Mouse (Mus musculus) midbrain, embryonic 14.5 days (tissue): Measurements from ENCODE around the gene D8Ertd738e. TPM values are rescaled to one million over a fixed set of nuclear protein-coding genes. Genes with fewer than 3 reads are reported as not detected.

ENCODE experiments used
- ATAC-seq: fragments of 200-750 bp; cut with Nextera tagmentation; 2 replicates; pipeline ENCODE4 v1.8.0; 2017; ENCODE audit warnings: moderate number of reproducible peaks, moderate library complexity; ENCODE audit not compliant: low FRiP score, low TSS enrichment
- DNase-seq: peaks from one replicate; pipeline ENCODE4 v3.0.0-alpha.2; 2015
- H3K27ac ChIP-seq: fragments of 300-500 bp; sonication (generic); replicated peaks from 2 replicates; pipeline ENCODE4 v1.5.1; 2014; ENCODE audit warnings: mild to moderate bottlenecking, low read depth, low read length, moderate library complexity
- H3K27me3 ChIP-seq: fragments of 300-500 bp; sonication (generic); 2 replicates; pipeline ENCODE4 v1.6.1; 2014; ENCODE audit warnings: low read length, control low read depth, mixed read lengths; ENCODE audit not compliant: control insufficient read depth, insufficient read depth
- H3K36me3 ChIP-seq: fragments of 300-500 bp; sonication (generic); 2 replicates; pipeline ENCODE4 v1.6.1; 2014; ENCODE audit warnings: low read length, control low read depth; ENCODE audit not compliant: control insufficient read depth, insufficient read depth
- H3K4me1 ChIP-seq: fragments of 300-500 bp; sonication (generic); 2 replicates; pipeline ENCODE4 v1.6.1; 2014; ENCODE audit warnings: mild to moderate bottlenecking, antibody characterized with exemption, low read length, control low read depth; ENCODE audit not compliant: control insufficient read depth, insufficient read depth
- H3K4me2 ChIP-seq: fragments of 300-500 bp; sonication (generic); 2 replicates; pipeline ENCODE4 v1.6.1; 2014; ENCODE audit warnings: mild to moderate bottlenecking, low read length, moderate library complexity
- H3K4me3 ChIP-seq: fragments of 300-500 bp; sonication (generic); replicated peaks from 2 replicates; pipeline ENCODE4 v1.5.1; 2014; ENCODE audit warnings: low read depth, low read length
- H3K9ac ChIP-seq: fragments of 300-500 bp; sonication (generic); replicated peaks from 2 replicates; pipeline ENCODE4 v1.6.1; 2014; ENCODE audit warnings: mild to moderate bottlenecking, low read length, moderate library complexity
- H3K9me3 ChIP-seq: fragments of 300-500 bp; sonication (generic); 2 replicates; pipeline ENCODE4 v1.6.1; 2016; ENCODE audit warnings: low read length, control low read depth, mixed read lengths; ENCODE audit not compliant: control insufficient read depth
- WGBS: fragments of 180-500 bp; shearing (Covaris S2); extraction: QIAGEN DNeasy Blood & Tissue Kit; methylation state at CpG from one replicate; pipeline ENCODE4 v1.1.7; 2014; 5-methylcytosine and 5-hydroxymethylcytosine counted together
- polyA plus RNA-seq: library from polyadenylated mRNA; unstranded; fragments of >200 nt; fragmentation: Nextera tagmentation; extraction: Ambion mirVana; gene quantifications from 2 replicates; pipeline ENCODE4 v1.2.1, GENCODE M21; 2014

The D8Ertd738e gene
- polyA plus RNA-seq, 1 experiment from 2014 or later: 261 TPM

GRCm38 (mm10) chr8:84223322-84224029 lies 26.0 kb downstream of the D8Ertd738e start:
- Histone ChIP-seq H3K4me3 (no peak overlapping the region), H3K9me3 (no peaks in the 10 kb centered on the region), H3K27me3 (no peaks in the 10 kb centered on the region), H3K36me3 (peaks cover 97% of the 10 kb centered on the region), H3K4me2 (no peak overlapping the region), H3K9ac (no peak overlapping the region), H3K27ac (no peak overlapping the region), H3K4me1 (no peaks in the 10 kb centered on the region)
- 80% methylated on average over 21 of the region's 21 CpGs for WGBS
- ATAC-seq: no peak
- no peak for DNase-seq

GRCm38 (mm10) chr8:84222566-84223165 lies 26.9 kb downstream of the D8Ertd738e start:
- H3K4me1 ChIP-seq: no peaks in the 10 kb centered on the region

GRCm38 (mm10) chr8:84220105-84220504 lies 29.4 kb downstream of the D8Ertd738e start:
- 88% methylated on average over 7 of the region's 7 CpGs for WGBS
- DNase-seq (no peak), ATAC-seq (no peak)
- Histone ChIP-seq H3K9ac (no peak overlapping the region), H3K36me3 (peaks cover 97% of the 10 kb centered on the region), H3K4me1 (no peaks in the 10 kb centered on the region), H3K27ac (no peak overlapping the region), H3K4me3 (no peak overlapping the region), H3K4me2 (no peak overlapping the region), H3K27me3 (no peaks in the 10 kb centered on the region), H3K9me3 (no peaks in the 10 kb centered on the region)

More at GRCm38 (mm10) chr8:84222566-84223165, 26.9 kb downstream of the D8Ertd738e start:
- WGBS: 97% methylated on average over 9 of the region's 9 CpGs
- peaks cover 97% of the 10 kb centered on the region for H3K36me3 ChIP-seq
- ATAC-seq (no peak), DNase-seq (no peak)
- H3K27ac ChIP-seq: no peak overlapping the region
- no peak overlapping the region for H3K4me3 ChIP-seq
- no peak overlapping the region for H3K9ac ChIP-seq
- no peak overlapping the region for H3K4me2 ChIP-seq
- no peaks in the 10 kb centered on the region for H3K27me3 ChIP-seq
- no peaks in the 10 kb centered on the region for H3K9me3 ChIP-seq

- H3K4me3 ChIP-seq: no peak overlapping the region
- no peak for DNase-seq
- no peak overlapping the region for H3K27ac ChIP-seq
- H3K27me3 ChIP-seq: no peaks in the 10 kb centered on the region
- no peak for ATAC-seq
- H3K4me2 ChIP-seq: no peak overlapping the region
- H3K4me1 ChIP-seq: no peaks in the 10 kb centered on the region
- no peak overlapping the region for H3K9ac ChIP-seq
- no peaks in the 10 kb centered on the region for H3K9me3 ChIP-seq
- peaks cover 94% of the 10 kb centered on the region for H3K36me3 ChIP-seq
- WGBS: 95% methylated on average over 5 of the region's 5 CpGs
These were observed 31.4 kb downstream of the D8Ertd738e start for GRCm38 (mm10) chr8:84218143-84218542.

- Histone ChIP-seq H3K36me3 (peaks cover 94% of the 10 kb centered on the region), H3K27me3 (no peaks in the 10 kb centered on the region), H3K4me3 (no peak overlapping the region), H3K9me3 (no peaks in the 10 kb centered on the region), H3K4me1 (no peaks in the 10 kb centered on the region), H3K9ac (no peak overlapping the region), H3K4me2 (no peak overlapping the region), H3K27ac (no peak overlapping the region)
- WGBS: 97% methylated on average over 11 of the region's 11 CpGs
- ATAC-seq: no peak
- no peak for DNase-seq
These were observed 32.3 kb downstream of the D8Ertd738e start for GRCm38 (mm10) chr8:84217206-84217605.

- 90% methylated on average over 4 of the region's 4 CpGs for WGBS
- H3K9ac ChIP-seq: no peak overlapping the region
- no peak overlapping the region for H3K4me3 ChIP-seq
- peaks cover 5% of the 10 kb centered on the region; the same call in 1 of the 2 replicates for H3K4me1 ChIP-seq
- H3K27ac ChIP-seq: no peak overlapping the region
- ATAC-seq (no peak), DNase-seq (no peak)
- no peak overlapping the region for H3K4me2 ChIP-seq
- no peaks in the 10 kb centered on the region for H3K9me3 ChIP-seq
- H3K36me3 ChIP-seq: peaks cover 82% of the 10 kb centered on the region
- no peaks in the 10 kb centered on the region for H3K27me3 ChIP-seq
These were observed 36.2 kb downstream of the D8Ertd738e start for GRCm38 (mm10) chr8:84213277-84213676.

- H3K4me3 ChIP-seq: no peak overlapping the region
- no peaks in the 10 kb centered on the region for H3K27me3 ChIP-seq
- ATAC-seq (no peak), DNase-seq (no peak)
- no peak overlapping the region for H3K9ac ChIP-seq
- H3K9me3 ChIP-seq: no peaks in the 10 kb centered on the region
- H3K4me1 ChIP-seq: peaks cover 5% of the 10 kb centered on the region; the same call in 1 of the 2 replicates
- no peak overlapping the region for H3K4me2 ChIP-seq
- H3K27ac ChIP-seq: no peak overlapping the region
- H3K36me3 ChIP-seq: peaks cover 69% of the 10 kb centered on the region
- 92% methylated on average over 31 of the region's 31 CpGs for WGBS
These were observed 37.5 kb downstream of the D8Ertd738e start for GRCm38 (mm10) chr8:84211881-84212563.

- no peak overlapping the region for H3K9ac ChIP-seq
- no peak overlapping the region for H3K4me2 ChIP-seq
- ATAC-seq (no peak), DNase-seq (no peak)
- H3K36me3 ChIP-seq: peaks cover 61% of the 10 kb centered on the region
- no peaks in the 10 kb centered on the region for H3K27me3 ChIP-seq
- no peak overlapping the region for H3K4me3 ChIP-seq
- no peaks in the 10 kb centered on the region for H3K9me3 ChIP-seq
- peaks cover 5% of the 10 kb centered on the region; the same call in 1 of the 2 replicates for H3K4me1 ChIP-seq
- no peak overlapping the region for H3K27ac ChIP-seq
- 93% methylated on average over 3 of the region's 3 CpGs for whole genome bisulfite sequencing
These were observed 38.3 kb downstream of the D8Ertd738e start for GRCm38 (mm10) chr8:84211202-84211601.
